10 mouse cellular contexts compared by ENCODE assay signal in the genomic region with DNA sequence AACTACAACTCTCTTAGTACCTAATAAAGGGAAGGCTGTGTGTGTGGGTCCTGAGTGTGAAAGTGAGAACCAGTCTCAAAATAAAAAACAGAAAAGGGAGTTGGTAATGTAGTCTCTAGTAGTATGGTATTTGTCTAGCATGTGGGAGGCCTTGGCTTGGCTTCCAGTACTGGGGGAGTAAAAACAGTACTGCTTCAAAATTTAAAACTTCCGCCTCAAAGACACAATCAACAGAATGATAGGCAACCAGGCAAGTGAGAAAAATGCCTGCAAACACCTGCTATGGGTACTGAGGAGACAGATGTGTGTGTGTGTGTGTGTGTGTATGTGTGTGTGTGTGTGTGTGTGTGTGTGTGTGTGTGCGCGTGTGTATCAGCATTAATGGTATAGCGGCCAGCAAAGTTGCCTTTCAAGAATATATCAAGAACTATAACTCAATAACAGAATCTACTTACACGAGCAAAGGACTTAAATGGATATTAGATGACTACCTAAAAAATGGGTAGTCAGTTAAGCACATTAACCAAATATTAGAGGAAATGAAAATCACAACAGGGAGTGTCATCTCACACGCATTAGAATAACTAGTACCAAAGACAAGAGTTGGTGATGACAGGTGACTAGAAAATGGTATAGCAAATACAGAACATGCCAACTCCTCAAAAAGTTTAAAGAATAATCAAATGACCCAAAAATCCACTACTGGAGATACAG. TPM values are rescaled to one million over a fixed set of nuclear protein-coding genes. Genes with fewer than 3 reads are reported as not detected.
DNase-seq lines count a peak whose midpoint lies in the region; ATAC-seq lines count a peak whose summit lies in the region.
"Had no signal": no experiment of that assay in that cellular context is flagged by ENCODE, and none has a peak within 500 bp of the region (broad histone marks: within the 10 kb centered on the region; RNA-seq: fewer than 3 reads in every experiment).

No protein-coding gene starts in this region.

- no peak overlapping the region; the same call in 1 of the 2 replicates for H3K9ac ChIP-seq in kidney, embryonic 16.5 days (replicated peaks; ENCODE audit: low read length)
- no peak overlapping the region for H3K9ac ChIP-seq in forebrain, embryonic 14.5 days (ENCODE audit: low read length)

- H3K4me2 ChIP-seq in kidney, embryonic 16.5 days (replicated peaks; ENCODE audit: low read depth, low read length): peak overlapping the region; percentile 76
- peak overlapping the region; percentile 68 for H3K4me2 ChIP-seq in forebrain, embryonic 14.5 days (ENCODE audit: low read length)

- H3K9me3 ChIP-seq in kidney, embryonic 16.5 days (ENCODE audit: low read length): no peaks in the 10 kb centered on the region
- no peaks in the 10 kb centered on the region for H3K9me3 ChIP-seq in embryonic facial prominence, embryonic 10.5 days
- no peaks in the 10 kb centered on the region for H3K9me3 ChIP-seq in forebrain, embryonic 14.5 days (replicated peaks; ENCODE audit: control insufficient read depth, low read length)
- H3K9me3 ChIP-seq in midbrain, embryonic 10.5 days (replicated peaks): no peaks in the 10 kb centered on the region

- peaks cover 9% of the 10 kb centered on the region for H3K4me1 ChIP-seq in kidney, embryonic 16.5 days (ENCODE audit: insufficient read depth, low read length)
- H3K4me1 ChIP-seq in embryonic facial prominence, embryonic 10.5 days: peaks cover 8% of the 10 kb centered on the region
- H3K4me1 ChIP-seq in forebrain, embryonic 14.5 days (ENCODE audit: control insufficient read depth, insufficient read depth, low read length): no peaks in the 10 kb centered on the region; the same call in 1 of the 2 replicates
- H3K4me1 ChIP-seq in midbrain, embryonic 10.5 days: peaks cover 7% of the 10 kb centered on the region

- no peak overlapping the region for H3K27ac ChIP-seq in kidney, embryonic 16.5 days (ENCODE audit: low read length)
- no peak overlapping the region for H3K27ac ChIP-seq in embryonic facial prominence, embryonic 10.5 days (replicated peaks)
- H3K27ac ChIP-seq in forebrain, embryonic 14.5 days (ENCODE audit: low read depth, low read length): no peak overlapping the region
- H3K27ac ChIP-seq in midbrain, embryonic 10.5 days (replicated peaks): no peak overlapping the region

- ATAC-seq in kidney, embryonic 16.5 days (ENCODE audit: low FRiP score, low TSS enrichment): no peak
- no peak for ATAC-seq in forebrain, embryonic 14.5 days

- WGBS in kidney, embryonic 16.5 days: 88% methylated on average over 6 of the region's 6 CpGs
- 95% methylated on average over 6 of the region's 6 CpGs for WGBS in embryonic facial prominence, embryonic 10.5 days
- 97% methylated on average over 6 of the region's 6 CpGs for whole genome bisulfite sequencing in forebrain, embryonic 14.5 days
- WGBS in midbrain, embryonic 10.5 days: 93% methylated on average over 6 of the region's 6 CpGs

- H3K27me3 ChIP-seq in kidney, embryonic 16.5 days (ENCODE audit: insufficient read depth, low read length): no peaks in the 10 kb centered on the region
- H3K27me3 ChIP-seq in embryonic facial prominence, embryonic 10.5 days (replicated peaks; ENCODE audit: low read depth, poor library complexity, severe bottlenecking): no peaks in the 10 kb centered on the region
- H3K27me3 ChIP-seq in forebrain, embryonic 14.5 days (replicated peaks; ENCODE audit: control insufficient read depth, insufficient read depth, low read length): no peaks in the 10 kb centered on the region
- H3K27me3 ChIP-seq in midbrain, embryonic 10.5 days (ENCODE audit: low read depth, poor library complexity, severe bottlenecking): no peaks in the 10 kb centered on the region
- H3K27me3 ChIP-seq: Patski had no signal

- H3K4me3 ChIP-seq in kidney, embryonic 16.5 days (ENCODE audit: low read length): peak overlapping the region; percentile 86; the same call in 1 of the 2 replicates
- H3K4me3 ChIP-seq in embryonic facial prominence, embryonic 10.5 days: peak overlapping the region; percentile 75; the same call in 1 of the 2 replicates
- no peak overlapping the region for H3K4me3 ChIP-seq in forebrain, embryonic 14.5 days (ENCODE audit: low read depth, low read length)
- H3K4me3 ChIP-seq in midbrain, embryonic 10.5 days: peak overlapping the region; percentile 90; the same call in 1 of the 2 replicates

- DNase-seq in kidney, postnatal 25 days: no peak
- DNase-seq in embryonic facial prominence, embryonic 10.5 days (ENCODE audit: low spot score): no peak
- no peak for DNase-seq in forebrain, embryonic 14.5 days (ENCODE audit: low spot score)
- DNase-seq in midbrain, embryonic 10.5 days (ENCODE audit: low spot score): no peak
- DNase-seq in thymus, postnatal 0 days (ENCODE audit: low spot score): no peak
- DNase-seq in ovary, postnatal 36 days (ENCODE audit: low spot score): no peak
- no peak for DNase-seq in spleen, adult 18-20 months
- DNase-seq: lung, postnatal 14 days had no signal

- peaks cover 7% of the 10 kb centered on the region; the same call in 1 of the 2 replicates for H3K36me3 ChIP-seq in kidney, embryonic 16.5 days (ENCODE audit: insufficient read depth, low read length)
- H3K36me3 ChIP-seq in embryonic facial prominence, embryonic 10.5 days (replicated peaks): peaks cover 8% of the 10 kb centered on the region
- peaks cover 3% of the 10 kb centered on the region; the same call in 1 of the 2 replicates for H3K36me3 ChIP-seq in forebrain, embryonic 14.5 days (ENCODE audit: control insufficient read depth, insufficient read depth, low read length)
- H3K36me3 ChIP-seq in midbrain, embryonic 10.5 days: peaks cover 10% of the 10 kb centered on the region; the same call in 1 of the 2 replicates

RNA-seq across cellular contexts. Expression of a gene that starts 1.5 kb away (rescaled TPM):
- 22.7 and 24.0 TPM in 2 replicates for polyA plus RNA-seq in kidney, embryonic 16.5 days (2015; fragmentation: Nextera tagmentation; extraction: Ambion mirVana)
- 21.9 and 22.1 TPM in 2 replicates for polyA plus RNA-seq in embryonic facial prominence, embryonic 10.5 days (2016; fragmentation: Nextera tagmentation; extraction: Ambion mirVana)
- polyA plus RNA-seq in forebrain, embryonic 14.5 days (2014; fragmentation: Nextera tagmentation; extraction: Ambion mirVana): 21.6 and 24.6 TPM in 2 replicates
- 26.7 and 27.8 TPM in 2 replicates for polyA plus RNA-seq in midbrain, embryonic 10.5 days (2016; fragmentation: Nextera tagmentation; extraction: Ambion mirVana)
- 9.8 and 10.1 TPM in 2 replicates for polyA plus RNA-seq in thymus, postnatal 0 days (2015; fragmentation: Nextera tagmentation; extraction: Ambion mirVana)

RNA-seq across cellular contexts. Expression of a gene that starts 25.4 kb away (rescaled TPM):
- 54.1 and 55.3 TPM in 2 replicates for polyA plus RNA-seq in kidney, embryonic 16.5 days (2015; fragmentation: Nextera tagmentation; extraction: Ambion mirVana)
- polyA plus RNA-seq in embryonic facial prominence, embryonic 10.5 days (2016; fragmentation: Nextera tagmentation; extraction: Ambion mirVana): 65.0 and 69.5 TPM in 2 replicates
- 104 and 112 TPM in 2 replicates for polyA plus RNA-seq in forebrain, embryonic 14.5 days (2014; fragmentation: Nextera tagmentation; extraction: Ambion mirVana)
- 68.5 and 73.9 TPM in 2 replicates for polyA plus RNA-seq in midbrain, embryonic 10.5 days (2016; fragmentation: Nextera tagmentation; extraction: Ambion mirVana)
- polyA plus RNA-seq in thymus, postnatal 0 days (2015; fragmentation: Nextera tagmentation; extraction: Ambion mirVana): 53.2 and 54.2 TPM in 2 replicates
